Mouse (Mus musculus) liver, embryonic 11.5 days (tissue): Measurements from ENCODE around the gene Ppm1l. TPM values are rescaled to one million over a fixed set of nuclear protein-coding genes. Genes with fewer than 3 reads are reported as not detected.

ENCODE experiments used
- ATAC-seq: fragments of 200-750 bp; cut with Nextera tagmentation; replicated peaks from 2 replicates; pipeline ENCODE4 v1.8.0; 2017; ENCODE audit warnings: moderate number of reproducible peaks, mild to moderate bottlenecking, moderate TSS enrichment, moderate library complexity; ENCODE audit not compliant: low FRiP score
- DNase-seq: peaks from one replicate; pipeline ENCODE4 v3.0.0-alpha.2; 2017; ENCODE audit warnings: low spot score
- H3K27ac ChIP-seq: fragments of 300-500 bp; sonication (generic); 2 replicates; pipeline ENCODE4 v1.5.1; 2014; ENCODE audit warnings: mild to moderate bottlenecking, low read depth, low read length, control low read depth
- H3K27me3 ChIP-seq: fragments of 300-500 bp; sonication (generic); replicated peaks from 2 replicates; pipeline ENCODE4 v1.6.1; 2014; ENCODE audit warnings: low read length, mixed read lengths; ENCODE audit not compliant: control insufficient read depth, insufficient read depth
- H3K36me3 ChIP-seq: fragments of 300-500 bp; sonication (generic); 2 replicates; pipeline ENCODE4 v1.6.1; 2014; ENCODE audit warnings: mild to moderate bottlenecking, low read length, moderate library complexity, mixed read lengths; ENCODE audit not compliant: control insufficient read depth, insufficient read depth
- H3K4me1 ChIP-seq: fragments of 300-500 bp; sonication (generic); replicated peaks from 2 replicates; pipeline ENCODE4 v1.6.1; 2014; ENCODE audit warnings: low read length, mixed read lengths; ENCODE audit not compliant: control insufficient read depth, insufficient read depth
- H3K4me2 ChIP-seq: fragments of 300-500 bp; sonication (generic); 2 replicates; pipeline ENCODE4 v1.6.1; 2014; ENCODE audit warnings: mild to moderate bottlenecking, control low read depth, moderate library complexity
- H3K4me3 ChIP-seq: fragments of 300-500 bp; sonication (generic); 2 replicates; pipeline ENCODE4 v1.5.1; 2014; ENCODE audit warnings: low read depth, low read length, control low read depth
- H3K9ac ChIP-seq: fragments of 300-500 bp; sonication (generic); 2 replicates; pipeline ENCODE4 v1.6.1; 2014; ENCODE audit warnings: low read depth, low read length, control low read depth
- H3K9me3 ChIP-seq: fragments of 300-500 bp; sonication (generic); 2 replicates; pipeline ENCODE4 v1.6.1; 2016; ENCODE audit warnings: low read length, inconsistent platforms, mixed read lengths; ENCODE audit not compliant: control insufficient read depth
- WGBS: fragments of 180-500 bp; shearing (Covaris S2); extraction: QIAGEN DNeasy Blood & Tissue Kit; methylation state at CpG from one replicate; pipeline ENCODE4 v1.1.7; 2014; 5-methylcytosine and 5-hydroxymethylcytosine counted together
- polyA plus RNA-seq: library from polyadenylated mRNA; unstranded; fragments of >200 nt; fragmentation: Nextera tagmentation; extraction: Ambion mirVana; gene quantifications from 2 replicates; pipeline ENCODE4 v1.2.1, GENCODE M21; 2014

Ppm1l gene
- polyA plus RNA-seq, 1 experiment from 2014 or later, result 8.2 TPM

GRCm38 (mm10) chr3:69319061-69319720 is 2.5 kb downstream of the Ppm1l start:
- Histone ChIP-seq H3K36me3 (no peaks in the 10 kb centered on the region), H3K4me1 (peaks cover 13% of the 10 kb centered on the region), H3K27ac (peak overlapping the region; percentile 81), H3K9me3 (no peaks in the 10 kb centered on the region), H3K4me3 (peak overlapping the region; percentile 73), H3K9ac (peak overlapping the region; percentile 81), H3K4me2 (peak overlapping the region; percentile 96), H3K27me3 (0 out of 2 replicates have a peak, but pooled peaks cover 3% of the 10 kb centered on the region)
- WGBS, result 56% methylated on average over 6 of the region's 6 CpGs
- peak; percentile 60 for ATAC-seq
- DNase-seq, result no peak

DNA sequence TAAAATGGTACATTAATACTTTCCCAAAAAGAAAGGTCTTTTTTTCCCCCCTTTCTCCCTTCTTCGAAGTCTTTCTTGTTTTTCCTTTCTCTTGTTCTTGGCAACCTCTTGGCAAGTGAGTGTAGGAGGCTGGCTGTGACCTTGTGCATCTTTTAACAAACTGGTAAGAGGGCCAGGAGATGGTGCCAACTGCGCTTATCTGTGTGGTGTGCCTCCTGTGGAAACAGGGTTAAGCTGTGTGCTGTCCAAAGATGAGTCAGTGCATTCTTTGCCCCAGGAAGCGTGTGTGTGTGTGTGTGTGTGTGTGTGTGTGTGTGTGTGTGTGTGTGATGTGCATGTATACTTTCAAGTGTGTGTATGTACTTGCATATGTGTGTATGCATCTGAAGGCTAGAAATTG is 7.3 kb downstream of the Ppm1l start:
- ATAC-seq, result no peak
- Histone ChIP-seq H3K9ac (no peak overlapping the region), H3K27ac (no peak overlapping the region), H3K36me3 (no peaks in the 10 kb centered on the region), H3K4me1 (peaks cover 8% of the 10 kb centered on the region), H3K4me2 (no peak overlapping the region), H3K9me3 (no peaks in the 10 kb centered on the region), H3K4me3 (no peak overlapping the region), H3K27me3 (no peaks in the 10 kb centered on the region)
- DNase-seq, result no peak
- WGBS, result 78% methylated on average over 3 of the region's 3 CpGs

- ATAC-seq, result no peak
Measured at GRCm38 (mm10) chr3:69329910-69330309, 13.2 kb downstream of the Ppm1l start.

GRCm38 (mm10) chr3:69333819-69334218 is 17.2 kb downstream of the Ppm1l start:
- H3K4me1 ChIP-seq, result peaks cover 9% of the 10 kb centered on the region
- no peak overlapping the region for H3K27ac ChIP-seq
- H3K4me2 ChIP-seq, result no peak overlapping the region
- peak; percentile 47; the same call in 1 of the 2 replicates for ATAC-seq
- H3K9me3 ChIP-seq, result no peaks in the 10 kb centered on the region
- 62% methylated on average over 9 of the region's 9 CpGs for WGBS
- no peaks in the 10 kb centered on the region for H3K27me3 ChIP-seq
- H3K36me3 ChIP-seq, result no peaks in the 10 kb centered on the region
- no peak overlapping the region for H3K9ac ChIP-seq
- DNase-seq, result no peak
- H3K4me3 ChIP-seq, result no peak overlapping the region

More at GRCm38 (mm10) chr3:69329910-69330309, 13.2 kb downstream of the Ppm1l start:
- H3K4me2 ChIP-seq, result no peak overlapping the region
- no peaks in the 10 kb centered on the region for H3K27me3 ChIP-seq
- peaks cover 9% of the 10 kb centered on the region for H3K4me1 ChIP-seq
- no peaks in the 10 kb centered on the region for H3K36me3 ChIP-seq
- H3K27ac ChIP-seq, result no peak overlapping the region
- no peak overlapping the region for H3K4me3 ChIP-seq
- H3K9me3 ChIP-seq, result no peaks in the 10 kb centered on the region
- 28% methylated on average over 5 of the region's 5 CpGs for WGBS
- no peak overlapping the region for H3K9ac ChIP-seq
- DNase-seq, result no peak

- Histone ChIP-seq H3K9ac (0 out of 2 replicates have a peak overlapping the region, but pooled peaks have one; percentile 34), H3K9me3 (no peaks in the 10 kb centered on the region), H3K27ac (peak overlapping the region; percentile 68), H3K27me3 (no peaks in the 10 kb centered on the region), H3K4me3 (no peak overlapping the region), H3K4me1 (peaks cover 24% of the 10 kb centered on the region), H3K36me3 (no peaks in the 10 kb centered on the region), H3K4me2 (peak overlapping the region; percentile 48)
- WGBS, result 32% methylated on average over 1 of the region's 1 CpGs
- DNase-seq (no peak), ATAC-seq (peak; percentile 85)
Measured at GRCm38 (mm10) chr3:69340486-69340885, 23.8 kb downstream of the Ppm1l start.

DNA sequence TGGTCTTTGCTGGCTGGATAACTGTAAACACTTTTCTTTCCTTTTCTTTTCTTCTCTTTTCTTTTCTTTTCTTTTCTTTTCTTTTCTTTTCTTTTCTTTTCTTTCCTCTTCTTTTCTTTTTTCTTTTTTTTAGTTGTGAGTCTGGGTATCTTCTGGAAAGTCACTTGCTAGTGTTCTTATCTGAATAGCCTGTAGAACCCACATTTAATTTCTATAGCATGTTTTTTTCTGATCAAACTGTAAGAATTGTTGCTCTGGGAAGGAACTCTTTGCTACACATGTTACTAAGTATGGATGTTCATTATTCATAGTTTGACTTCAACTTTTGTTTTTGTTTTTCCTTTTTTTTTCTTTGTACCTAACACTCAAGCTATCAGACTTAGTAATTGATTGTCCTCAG is 24.3 kb downstream of the Ppm1l start:
- DNase-seq (no peak), ATAC-seq (no peak)
- H3K9ac ChIP-seq, result no peak overlapping the region
- peak overlapping the region; percentile 48 for H3K4me2 ChIP-seq
- peaks cover 24% of the 10 kb centered on the region for H3K4me1 ChIP-seq
- H3K36me3 ChIP-seq, result no peaks in the 10 kb centered on the region
- H3K27ac ChIP-seq, result peak overlapping the region; percentile 68
- H3K4me3 ChIP-seq, result no peak overlapping the region
- no peaks in the 10 kb centered on the region for H3K27me3 ChIP-seq
- H3K9me3 ChIP-seq, result no peaks in the 10 kb centered on the region

- Histone ChIP-seq H3K9ac (no peak overlapping the region), H3K27ac (no peak overlapping the region; the same call in 1 of the 2 replicates), H3K9me3 (no peaks in the 10 kb centered on the region), H3K4me3 (no peak overlapping the region), H3K4me1 (peaks cover 24% of the 10 kb centered on the region), H3K4me2 (peak overlapping the region; percentile 33; the same call in 1 of the 2 replicates), H3K36me3 (no peaks in the 10 kb centered on the region), H3K27me3 (no peaks in the 10 kb centered on the region)
- no peak for ATAC-seq
- WGBS, result 79% methylated on average over 8 of the region's 8 CpGs
- DNase-seq, result no peak
Measured at GRCm38 (mm10) chr3:69341514-69341913, 24.9 kb downstream of the Ppm1l start.

DNA sequence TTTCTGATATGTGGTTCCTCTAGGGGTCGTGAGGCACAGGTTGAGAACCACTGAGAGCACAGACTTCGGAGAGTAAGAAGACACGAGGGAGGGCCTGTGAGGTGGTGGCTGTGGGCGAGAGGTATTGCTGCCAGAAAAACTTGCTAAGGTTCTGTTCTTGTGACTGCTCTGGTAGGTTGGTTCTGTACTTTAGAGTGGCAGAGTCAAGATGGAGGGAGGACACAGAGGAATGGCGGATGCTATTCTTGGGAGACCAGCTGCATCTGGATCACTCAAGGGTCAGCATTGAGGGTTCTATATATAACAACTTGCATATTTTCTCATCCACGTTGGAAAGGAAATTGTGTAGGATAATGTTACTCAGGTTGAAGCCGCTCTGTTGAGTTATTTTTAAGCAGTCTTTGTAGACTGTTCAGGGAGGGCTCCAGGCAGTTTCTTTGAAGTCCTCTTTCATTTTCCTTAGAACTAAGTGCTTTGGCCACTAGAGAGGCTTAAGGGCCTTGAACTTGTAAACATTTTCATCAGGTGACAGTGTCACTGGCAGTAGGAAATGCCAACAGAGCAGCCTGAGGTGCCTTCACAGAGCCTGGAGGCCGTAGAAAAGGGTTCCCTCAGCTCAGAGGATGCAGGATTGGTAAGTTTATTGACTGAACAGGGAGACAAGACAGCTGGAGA is 25.7 kb downstream of the Ppm1l start:
- no peak overlapping the region for H3K4me2 ChIP-seq
- no peaks in the 10 kb centered on the region for H3K36me3 ChIP-seq
- WGBS, result 74% methylated on average over 8 of the region's 8 CpGs
- ATAC-seq (no peak), DNase-seq (no peak)
- no peaks in the 10 kb centered on the region for H3K9me3 ChIP-seq
- no peak overlapping the region; the same call in 1 of the 2 replicates for H3K27ac ChIP-seq
- no peak overlapping the region for H3K4me3 ChIP-seq
- peaks cover 24% of the 10 kb centered on the region for H3K4me1 ChIP-seq
- no peaks in the 10 kb centered on the region for H3K27me3 ChIP-seq
- H3K9ac ChIP-seq, result no peak overlapping the region

DNA sequence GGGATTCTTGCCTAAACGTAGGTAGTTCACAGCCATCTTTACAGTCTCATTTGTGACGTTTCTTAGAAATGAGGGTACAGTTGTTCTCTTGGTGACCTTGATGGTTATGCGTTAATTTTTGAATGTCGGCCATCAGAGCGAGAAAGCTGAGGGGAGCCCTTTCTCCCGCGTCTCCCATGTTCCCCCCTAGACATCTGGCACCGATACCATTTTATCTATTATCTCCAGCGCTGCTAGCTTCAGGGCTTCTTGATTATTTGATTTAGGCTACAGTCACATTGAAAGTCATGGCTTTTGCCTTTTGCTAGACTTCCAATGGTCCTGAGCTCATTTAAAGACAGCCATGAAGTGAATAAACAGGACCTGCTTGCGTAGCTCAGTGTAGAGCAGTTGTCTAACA is 26.5 kb downstream of the Ppm1l start:
- 72% methylated on average over 10 of the region's 10 CpGs for WGBS
- Histone ChIP-seq H3K4me2 (no peak overlapping the region), H3K27me3 (no peaks in the 10 kb centered on the region), H3K9me3 (no peaks in the 10 kb centered on the region), H3K36me3 (no peaks in the 10 kb centered on the region), H3K9ac (no peak overlapping the region), H3K4me3 (no peak overlapping the region), H3K4me1 (peaks cover 24% of the 10 kb centered on the region), H3K27ac (no peak overlapping the region)
- ATAC-seq, result no peak
- no peak for DNase-seq
